8 mouse cellular contexts compared by ENCODE assay signal in genomic region chr4:64595014-64595599, GRCm38 (mm10).
DNase-seq lines count a peak whose midpoint lies in the region; ATAC-seq and TF ChIP-seq lines count a peak whose summit lies in the region.
"Had no signal": no experiment of that assay in that cellular context is flagged by ENCODE, and none has a peak within 500 bp of the region (broad histone marks: within the 10 kb centered on the region; RNA-seq: fewer than 3 reads in every experiment).

No protein-coding gene starts in this region.

- intact Hi-C loops in gastrocnemius, postnatal 36 days (cut with DNase I), result no loop called here

- no peaks in the 10 kb centered on the region for H3K4me1 ChIP-seq in lung, adult 2 months (ENCODE audit: control insufficient read depth, insufficient read depth, low read length)
- no peaks in the 10 kb centered on the region for H3K4me1 ChIP-seq in midbrain, embryonic 13.5 days (replicated peaks)

- no peak for TF ChIP-seq CTCF in lung, adult 2 months (IDR thresholded peaks at IDR 0.05; ENCODE audit: insufficient read depth, low read length)

- H3K27me3 ChIP-seq in midbrain, embryonic 13.5 days, result no peaks in the 10 kb centered on the region

- no peak overlapping the region for H3K4me3 ChIP-seq in lung, adult 2 months (replicated peaks; ENCODE audit: extremely low read depth, low read depth, low read length)
- no peak overlapping the region for H3K4me3 ChIP-seq in midbrain, embryonic 13.5 days (replicated peaks)

- no peak overlapping the region for H3K27ac ChIP-seq in midbrain, embryonic 13.5 days
- H3K27ac ChIP-seq: macrophage had no signal

- H3K9ac ChIP-seq in midbrain, embryonic 13.5 days (replicated peaks), result no peak overlapping the region

- ATAC-seq in activated CD4-positive, CD25-positive, alpha-beta regulatory T cell, adult 4 months, result no peak
- no peak for ATAC-seq in midbrain, embryonic 13.5 days

- DNase-seq in urinary bladder, postnatal 14 days (ENCODE audit: low spot score), result peak; percentile 47
- DNase-seq in urinary bladder, postnatal 10 days (ENCODE audit: low spot score), result no peak
- peak; percentile 20 to 34 for DNase-seq in gastrocnemius, postnatal 36 days
- peak; percentile 18 for DNase-seq in lung, adult 2 months
- no peak for DNase-seq in retina, embryonic 14.5 days (ENCODE audit: low spot score)

- H3K4me2 ChIP-seq in midbrain, embryonic 13.5 days (replicated peaks), result no peak overlapping the region

- 36% methylated on average over 8 of the region's 8 CpGs for WGBS in lung, adult 2 months
- WGBS in midbrain, embryonic 13.5 days, result 81% methylated on average over 8 of the region's 8 CpGs

- no peak for TF ChIP-seq POLR2A in lung, adult 2 months (IDR thresholded peaks at IDR 0.05; ENCODE audit: borderline replicate concordance, extremely low read depth, low read depth, low read length)

- H3K36me3 ChIP-seq in midbrain, embryonic 13.5 days, result no peaks in the 10 kb centered on the region

- no peaks in the 10 kb centered on the region for H3K9me3 ChIP-seq in midbrain, embryonic 13.5 days

Comparison
In these comparisons a context has a peak if more than half of its experiments do, and no peak if none do; other contexts are left out.
1. DNase-seq: peak in urinary bladder, postnatal 14 days (single experiment), gastrocnemius, postnatal 36 days (2 of 2) and lung, adult 2 months (single experiment); none in urinary bladder, postnatal 10 days (single experiment) and retina, embryonic 14.5 days (single experiment).